Mouse (Mus musculus) cerebellum, postnatal 10 days (tissue): ENCODE data around the gene Hoxb8.

ENCODE experiments used
- DNase-seq, 2 experiments: peaks; one replicate each; pipeline ENCODE4 v3.0.0; 2021; ENCODE audit warnings: mixed read lengths in 2 of 2

The Hoxb8 gene

GRCm38 (mm10) chr11:96281855-96282570 lies at the start of gene Hoxb8:
TSS of gene Hoxb8 (plus strand) at chr11:96281905.
- DNase-seq = no peak

GRCm38 (mm10) chr11:96234906-96235305 lies 46.8 kb upstream of the Hoxb8 start:
- peak; percentile 65 to 67 for DNase-seq

GRCm38 (mm10) chr11:96240211-96240610 lies 41.5 kb upstream of the Hoxb8 start:
- DNase-seq = peak; percentile 55 to 62

GRCm38 (mm10) chr11:96250901-96251300 lies 30.8 kb upstream of the Hoxb8 start:
- no peak for DNase-seq

- no peak for DNase-seq
Observed at GRCm38 (mm10) chr11:96251480-96252031, 30.1 kb upstream of the Hoxb8 start.

- DNase-seq = no peak
Observed at GRCm38 (mm10) chr11:96252541-96253120, 29.1 kb upstream of the Hoxb8 start.

- no peak for DNase-seq
Observed at GRCm38 (mm10) chr11:96254221-96254620, 27.5 kb upstream of the Hoxb8 start.

- DNase-seq = no peak
Observed at GRCm38 (mm10) chr11:96255111-96255995, 26.4 kb upstream of the Hoxb8 start.

- DNase-seq = no peak
Observed at GRCm38 (mm10) chr11:96255996-96256445, 25.7 kb upstream of the Hoxb8 start.

GRCm38 (mm10) chr11:96257141-96257540 lies 24.6 kb upstream of the Hoxb8 start:
- DNase-seq = no peak

GRCm38 (mm10) chr11:96259038-96259437 lies 22.7 kb upstream of the Hoxb8 start:
- DNase-seq = peak in 1 of 2 experiments; percentile 2

- DNase-seq = no peak
Observed at GRCm38 (mm10) chr11:96259511-96259910, 22.2 kb upstream of the Hoxb8 start.

- DNase-seq = peak in 1 of 2 experiments; percentile 2
Observed at GRCm38 (mm10) chr11:96260310-96260970, 21.3 kb upstream of the Hoxb8 start.

- DNase-seq = peak; percentile 77 to 81
Observed at GRCm38 (mm10) chr11:96261323-96261890, 20.3 kb upstream of the Hoxb8 start.

- DNase-seq = peak in 1 of 2 experiments; percentile 11
Observed at GRCm38 (mm10) chr11:96262262-96262830, 19.4 kb upstream of the Hoxb8 start.

GRCm38 (mm10) chr11:96263636-96264389 lies 17.9 kb upstream of the Hoxb8 start:
- peak; percentile 2 to 12 for DNase-seq

GRCm38 (mm10) chr11:96264390-96265020 lies 17.2 kb upstream of the Hoxb8 start:
- DNase-seq = peak; percentile 1 to 8

GRCm38 (mm10) chr11:96265954-96266353 lies 15.8 kb upstream of the Hoxb8 start:
- no peak for DNase-seq

GRCm38 (mm10) chr11:96267021-96267920 lies 14.4 kb upstream of the Hoxb8 start:
- no peak for DNase-seq
